ENCODE assay signal across 27 mouse cellular contexts in genomic region chr5:77402901-77403300, GRCm38 (mm10). TPM values are rescaled to one million over a fixed set of nuclear protein-coding genes. Genes with fewer than 3 reads are reported as not detected.
DNase-seq lines count a peak whose midpoint lies in the region; ATAC-seq lines count a peak whose summit lies in the region.
"Had no signal": no experiment of that assay in that cellular context is flagged by ENCODE, and none has a peak within 500 bp of the region (broad histone marks: within the 10 kb centered on the region; RNA-seq: fewer than 3 reads in every experiment).

No protein-coding gene starts in this region.

- 87% methylated on average over 5 of the region's 5 CpGs for WGBS in forebrain, embryonic 15.5 days
- 84% methylated on average over 5 of the region's 5 CpGs for WGBS in limb, embryonic 10.5 days

- peak; percentile 95 for DNase-seq in heart, adult 11 months
- no peak for DNase-seq in heart, postnatal 25 days (ENCODE audit: low spot score)
- DNase-seq in kidney, adult 11 months, result peak; percentile 34
- no peak for DNase-seq in kidney, postnatal 25 days
- DNase-seq in kidney, adult 9 months, result peak; percentile 39
- DNase-seq in kidney, postnatal 10 days, result peak; percentile 26
- no peak for DNase-seq in limb, embryonic 10.5 days (ENCODE audit: low spot score)
- DNase-seq: adrenal gland, postnatal 36 days; cerebellum, adult 2 months; cerebellum, postnatal 14 days; heart, postnatal 36 days; liver, postnatal 0 days; lung, postnatal 36 days; right cerebral cortex, adult 18-20 months; right cerebral cortex, postnatal 4 days; thymus, postnatal 4 days had no signal

- no peak overlapping the region for H3K9ac ChIP-seq in forebrain, embryonic 15.5 days (replicated peaks)
- H3K9ac ChIP-seq: embryonic facial prominence, embryonic 15.5 days; forebrain, embryonic 13.5 days; hindbrain, embryonic 14.5 days; limb, embryonic 12.5 days; liver, embryonic 12.5 days; liver, postnatal 0 days had no signal

- no peak overlapping the region for H3K4me3 ChIP-seq in forebrain, embryonic 15.5 days
- H3K4me3 ChIP-seq in limb, embryonic 10.5 days, result no peak overlapping the region
- H3K4me3 ChIP-seq: embryonic facial prominence, embryonic 10.5 days; embryonic facial prominence, embryonic 15.5 days; forebrain, embryonic 13.5 days; limb, embryonic 12.5 days; liver, embryonic 12.5 days had no signal

- no peaks in the 10 kb centered on the region for H3K9me3 ChIP-seq in forebrain, embryonic 15.5 days
- no peaks in the 10 kb centered on the region for H3K9me3 ChIP-seq in limb, embryonic 10.5 days (replicated peaks)
- H3K9me3 ChIP-seq: embryonic facial prominence, embryonic 10.5 days; embryonic facial prominence, embryonic 15.5 days; forebrain, embryonic 13.5 days; limb, embryonic 12.5 days; liver, embryonic 12.5 days had no signal

- H3K27ac ChIP-seq in forebrain, embryonic 15.5 days (replicated peaks), result no peak overlapping the region
- no peak overlapping the region for H3K27ac ChIP-seq in limb, embryonic 10.5 days
- H3K27ac ChIP-seq: embryonic facial prominence, embryonic 10.5 days; embryonic facial prominence, embryonic 15.5 days; forebrain, embryonic 13.5 days; hindbrain, embryonic 14.5 days; limb, embryonic 12.5 days; liver, embryonic 12.5 days had no signal

- H3K4me1 ChIP-seq in forebrain, embryonic 15.5 days, result peaks cover 10% of the 10 kb centered on the region
- H3K4me1 ChIP-seq in limb, embryonic 10.5 days, result peaks cover 20% of the 10 kb centered on the region

- ATAC-seq in forebrain, embryonic 15.5 days (replicated peaks), result no peak
- ATAC-seq: CD4-positive, CD25-positive, alpha-beta regulatory T cell, adult 4 months; forebrain, embryonic 13.5 days; intestine, postnatal 0 days; liver, embryonic 12.5 days; liver, postnatal 0 days; midbrain, embryonic 16.5 days had no signal

- H3K4me2 ChIP-seq in forebrain, embryonic 15.5 days (replicated peaks), result no peak overlapping the region
- H3K4me2 ChIP-seq: embryonic facial prominence, embryonic 15.5 days; forebrain, embryonic 13.5 days; hindbrain, embryonic 14.5 days; limb, embryonic 12.5 days; liver, embryonic 12.5 days; midbrain, embryonic 11.5 days had no signal

- intact Hi-C loops in heart, postnatal 25 days (cut with DNase I), result no loop called here

- peaks cover 13% of the 10 kb centered on the region for H3K27me3 ChIP-seq in forebrain, embryonic 15.5 days
- peaks cover 33% of the 10 kb centered on the region for H3K27me3 ChIP-seq in limb, embryonic 10.5 days (ENCODE audit: low read depth, poor library complexity, severe bottlenecking)
- H3K27me3 ChIP-seq: embryonic facial prominence, embryonic 15.5 days had no signal

- H3K36me3 ChIP-seq in forebrain, embryonic 15.5 days, result no peaks in the 10 kb centered on the region
- no peaks in the 10 kb centered on the region for H3K36me3 ChIP-seq in limb, embryonic 10.5 days
- H3K36me3 ChIP-seq: embryonic facial prominence, embryonic 10.5 days; embryonic facial prominence, embryonic 15.5 days; limb, embryonic 12.5 days; liver, embryonic 12.5 days had no signal

RNA-seq across cellular contexts. Expression of gene Igfbp7, which starts 4.9 kb away (rescaled TPM):
- 100 to 1,000 TPM; 251 to 311 TPM for total RNA-seq in heart, postnatal 25 days (2021)
- polyA plus RNA-seq in forebrain, embryonic 15.5 days (2015; fragmentation: Nextera tagmentation; extraction: Ambion mirVana), result 55.4 and 59.7 TPM in 2 replicates
- 1.1 and 1.3 TPM in 2 replicates for polyA plus RNA-seq in limb, embryonic 10.5 days (2016; fragmentation: Nextera tagmentation; extraction: Ambion mirVana)

Comparison
In these comparisons a context has a peak if more than half of its experiments do, and no peak if none do; other contexts are left out.
1. DNase-seq: peak in heart, adult 11 months (single experiment), kidney, adult 11 months (single experiment), kidney, adult 9 months (single experiment) and kidney, postnatal 10 days (single experiment); none in heart, postnatal 25 days (single experiment), kidney, postnatal 25 days (0 of 2) and limb, embryonic 10.5 days (single experiment).
2. RNA of gene Igfbp7, which starts 4.9 kb away (polyA plus RNA-seq): 55.4 to 59.7 TPM in forebrain, embryonic 15.5 days; 1.1 to 1.3 TPM in limb, embryonic 10.5 days; every median in the first group is over 10 times any median in the second.